Mouse (Mus musculus) embryonic facial prominence, embryonic 10.5 days (tissue): Measurements from ENCODE around the gene Leng9. TPM values are rescaled to one million over a fixed set of nuclear protein-coding genes. Genes with fewer than 3 reads are reported as not detected.

Experiments
- DNase-seq: peaks from one replicate; pipeline ENCODE4 v3.0.0-alpha.2; 2017; ENCODE audit warnings: low spot score
- H3K27ac ChIP-seq: fragments of 300-500 bp; sonication (generic); replicated peaks from 2 replicates; pipeline ENCODE4 v1.5.1; 2016; ENCODE audit warnings: mild to moderate bottlenecking
- H3K27me3 ChIP-seq: fragments of 300-500 bp; sonication (generic); replicated peaks from 2 replicates; pipeline ENCODE4 v1.6.1; 2016; ENCODE audit warnings: low read depth, mild to moderate bottlenecking; ENCODE audit not compliant: poor library complexity, severe bottlenecking
- H3K36me3 ChIP-seq: fragments of 300-500 bp; sonication (generic); replicated peaks from 2 replicates; pipeline ENCODE4 v1.6.1; 2016; ENCODE audit warnings: mild to moderate bottlenecking, moderate library complexity
- H3K4me1 ChIP-seq: fragments of 300-500 bp; sonication (generic); 2 replicates; pipeline ENCODE4 v1.6.1; 2016
- H3K4me3 ChIP-seq: fragments of 300-500 bp; sonication (generic); 2 replicates; pipeline ENCODE4 v1.5.1; 2016; ENCODE audit warnings: mild to moderate bottlenecking, moderate library complexity
- H3K9me3 ChIP-seq: fragments of 300-500 bp; sonication (generic); 2 replicates; pipeline ENCODE4 v1.6.1; 2016; ENCODE audit warnings: mild to moderate bottlenecking
- WGBS: fragments of 180-500 bp; shearing (Covaris S2); methylation state at CpG from one replicate; pipeline ENCODE4 v1.1.7; 2016; 5-methylcytosine and 5-hydroxymethylcytosine counted together
- polyA plus RNA-seq: library from polyadenylated mRNA; unstranded; fragments of >200 nt; fragmentation: Nextera tagmentation; extraction: Ambion mirVana; gene quantifications from 2 replicates; pipeline ENCODE4 v1.2.1, GENCODE M21; 2016

The Leng9 gene
- polyA plus RNA-seq, 1 experiment from 2014 or later: 1.7 TPM

GRCm38 (mm10) chr7:4117050-4117814 is 32.9 kb downstream of the Leng9 start:
- WGBS: 70% methylated on average over 8 of the region's 8 CpGs
- DNase-seq: no peak
- Histone ChIP-seq H3K4me3 (no peak overlapping the region), H3K4me1 (peaks cover 18% of the 10 kb centered on the region), H3K36me3 (no peaks in the 10 kb centered on the region), H3K27me3 (peaks cover 36% of the 10 kb centered on the region), H3K27ac (no peak overlapping the region), H3K9me3 (no peaks in the 10 kb centered on the region)

DNA sequence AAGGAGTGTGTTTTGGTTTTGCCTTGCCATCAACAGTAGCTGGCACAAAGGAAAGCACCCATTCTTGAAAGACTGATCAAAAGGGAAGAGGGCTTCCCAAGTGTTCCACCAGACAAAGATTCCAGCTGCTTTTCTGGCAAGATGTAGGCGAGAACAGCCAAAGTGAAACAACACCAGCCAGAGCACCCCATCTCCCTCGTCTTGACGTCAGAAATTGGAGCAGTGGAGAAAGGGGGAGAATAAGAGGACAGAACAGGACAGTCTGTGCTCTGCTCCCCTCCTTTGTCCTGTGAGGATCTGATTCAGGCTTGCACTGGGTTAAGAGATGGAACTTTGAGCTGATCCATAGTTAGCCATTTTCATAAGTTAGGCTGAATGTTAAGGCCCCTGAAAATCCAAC is 38.4 kb downstream of the Leng9 start:
- no peak for DNase-seq
- WGBS: 56% methylated on average over 3 of the region's 3 CpGs
- no peak overlapping the region for H3K4me3 ChIP-seq
- no peaks in the 10 kb centered on the region for H3K27me3 ChIP-seq
- no peaks in the 10 kb centered on the region for H3K4me1 ChIP-seq
- H3K9me3 ChIP-seq: no peaks in the 10 kb centered on the region
- no peaks in the 10 kb centered on the region for H3K36me3 ChIP-seq
- no peak overlapping the region for H3K27ac ChIP-seq

DNA sequence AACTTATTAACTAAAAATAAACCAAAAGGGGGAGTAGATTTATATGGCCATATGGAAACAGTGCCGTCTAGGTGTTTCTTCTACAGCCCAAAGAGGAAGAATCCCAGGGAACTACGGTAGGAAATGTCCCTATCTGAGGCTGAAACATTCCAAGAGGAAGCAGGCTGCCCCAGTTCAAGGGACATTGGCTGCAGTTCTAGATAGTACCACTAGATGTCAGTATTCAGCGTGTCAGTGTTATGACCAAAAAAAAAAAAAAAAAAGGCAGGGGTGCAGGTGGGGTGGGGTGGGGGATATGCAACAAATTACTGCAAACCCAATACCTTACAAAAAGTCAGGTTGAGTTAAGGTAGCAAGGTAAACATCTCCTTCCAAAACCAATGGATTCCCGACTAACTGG is 46.8 kb downstream of the Leng9 start:
- no peaks in the 10 kb centered on the region for H3K4me1 ChIP-seq
- DNase-seq: peak; percentile 14
- H3K9me3 ChIP-seq: no peaks in the 10 kb centered on the region
- no peak overlapping the region for H3K4me3 ChIP-seq
- no peaks in the 10 kb centered on the region for H3K27me3 ChIP-seq
- H3K36me3 ChIP-seq: no peaks in the 10 kb centered on the region
- WGBS: 19% methylated on average over 4 of the region's 4 CpGs
- no peak overlapping the region for H3K27ac ChIP-seq

- Histone ChIP-seq H3K9me3 (no peaks in the 10 kb centered on the region), H3K4me1 (no peaks in the 10 kb centered on the region), H3K4me3 (no peak overlapping the region), H3K27me3 (no peaks in the 10 kb centered on the region), H3K36me3 (no peaks in the 10 kb centered on the region), H3K27ac (no peak overlapping the region)
- 83% methylated on average over 5 of the region's 5 CpGs for WGBS
- no peak for DNase-seq
Measured at GRCm38 (mm10) chr7:4101144-4101543, 49.0 kb downstream of the Leng9 start.

DNA sequence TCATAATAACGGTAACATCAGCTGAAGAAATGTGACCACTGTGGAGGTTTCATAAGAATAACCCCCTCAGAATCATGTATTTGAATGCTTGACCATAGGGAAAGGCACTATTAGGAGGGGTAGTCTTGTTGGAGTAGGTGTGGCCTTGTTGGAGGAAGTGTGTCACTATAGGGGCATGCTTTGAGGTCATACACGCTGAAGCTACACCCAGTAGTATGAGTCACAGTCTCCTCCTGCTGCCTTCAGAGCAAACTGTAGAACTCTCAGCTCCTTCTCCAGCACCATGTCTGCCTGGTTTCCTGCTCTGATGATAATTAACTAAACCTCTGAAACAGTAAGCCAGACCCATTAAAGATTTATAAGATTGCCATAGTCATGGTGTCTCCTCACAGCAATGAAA is 51.3 kb downstream of the Leng9 start:
- no peaks in the 10 kb centered on the region for H3K4me1 ChIP-seq
- no peaks in the 10 kb centered on the region for H3K9me3 ChIP-seq
- WGBS: 78% methylated on average over 2 of the region's 2 CpGs
- H3K4me3 ChIP-seq: no peak overlapping the region
- no peak for DNase-seq
- no peaks in the 10 kb centered on the region for H3K27me3 ChIP-seq
- H3K27ac ChIP-seq: no peak overlapping the region
- no peaks in the 10 kb centered on the region for H3K36me3 ChIP-seq

DNA sequence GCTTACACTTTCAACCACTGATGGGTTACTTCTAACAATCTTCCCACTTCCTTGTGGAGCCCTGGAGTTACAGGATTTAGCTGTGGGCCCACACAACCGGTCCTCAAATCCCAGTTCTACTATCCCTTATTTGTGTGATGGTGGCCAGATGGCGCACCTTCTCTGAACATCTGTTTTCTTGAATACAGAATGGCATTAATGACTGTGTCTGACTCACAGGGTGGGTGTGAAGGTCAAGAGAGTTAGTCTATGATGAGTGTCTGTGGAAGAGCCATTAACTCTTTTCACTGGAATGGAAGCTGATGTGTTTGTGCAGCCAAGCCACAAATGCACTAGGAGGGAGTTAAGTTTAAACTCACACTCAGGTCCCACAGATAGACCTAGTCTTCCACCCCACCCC is 51.9 kb downstream of the Leng9 start:
- 76% methylated on average over 2 of the region's 2 CpGs for WGBS
- DNase-seq: no peak
- H3K27me3 ChIP-seq: no peaks in the 10 kb centered on the region
- no peak overlapping the region for H3K27ac ChIP-seq
- H3K9me3 ChIP-seq: no peaks in the 10 kb centered on the region
- no peaks in the 10 kb centered on the region for H3K36me3 ChIP-seq
- H3K4me1 ChIP-seq: no peaks in the 10 kb centered on the region
- no peak overlapping the region for H3K4me3 ChIP-seq

Other genes starting within 250 kb of the Leng9 start
- gene Lilra6, start 234.9 kb downstream of the Leng9 start, polyA plus RNA-seq: 0.08 TPM in 1 of 2 replicates, not detected in the other
- 0.13 and 0.22 TPM in 2 replicates for gene Lair1, start 87.2 kb downstream of the Leng9 start, polyA plus RNA-seq
- gene Ttyh1, start 31.0 kb downstream of the Leng9 start, polyA plus RNA-seq: 10.5 and 10.9 TPM in 2 replicates
- gene Leng8, start 13.3 kb downstream of the Leng9 start, polyA plus RNA-seq: 68.1 and 68.2 TPM in 2 replicates
- 32.7 and 34.9 TPM in 2 replicates for gene Cdc42ep5, start 14.5 kb upstream of the Leng9 start, polyA plus RNA-seq
- not detected in 2 replicates for gene Lilra5, start 87.4 kb upstream of the Leng9 start, polyA plus RNA-seq
- gene Ncr1, start 187.3 kb upstream of the Leng9 start, polyA plus RNA-seq: not detected in 2 replicates
- gene Gp6, start 247.4 kb upstream of the Leng9 start, polyA plus RNA-seq: 0.24 and 0.31 TPM in 2 replicates